Mouse (Mus musculus) liver, postnatal 0 days (tissue): Measurements from ENCODE around the gene Uqcc2.

Experiments used
- CTCF ChIP-seq: sonication (generic); IDR thresholded peaks from 2 replicates; pipeline ENCODE4 v1.5.1; 2016; ENCODE audit warnings: antibody characterized with exemption, low read depth
- EP300 ChIP-seq: IDR thresholded peaks from 2 replicates; pipeline ENCODE4 v1.6.1; 2016; ENCODE audit warnings: antibody characterized with exemption, low read depth, mild to moderate bottlenecking

DNA sequence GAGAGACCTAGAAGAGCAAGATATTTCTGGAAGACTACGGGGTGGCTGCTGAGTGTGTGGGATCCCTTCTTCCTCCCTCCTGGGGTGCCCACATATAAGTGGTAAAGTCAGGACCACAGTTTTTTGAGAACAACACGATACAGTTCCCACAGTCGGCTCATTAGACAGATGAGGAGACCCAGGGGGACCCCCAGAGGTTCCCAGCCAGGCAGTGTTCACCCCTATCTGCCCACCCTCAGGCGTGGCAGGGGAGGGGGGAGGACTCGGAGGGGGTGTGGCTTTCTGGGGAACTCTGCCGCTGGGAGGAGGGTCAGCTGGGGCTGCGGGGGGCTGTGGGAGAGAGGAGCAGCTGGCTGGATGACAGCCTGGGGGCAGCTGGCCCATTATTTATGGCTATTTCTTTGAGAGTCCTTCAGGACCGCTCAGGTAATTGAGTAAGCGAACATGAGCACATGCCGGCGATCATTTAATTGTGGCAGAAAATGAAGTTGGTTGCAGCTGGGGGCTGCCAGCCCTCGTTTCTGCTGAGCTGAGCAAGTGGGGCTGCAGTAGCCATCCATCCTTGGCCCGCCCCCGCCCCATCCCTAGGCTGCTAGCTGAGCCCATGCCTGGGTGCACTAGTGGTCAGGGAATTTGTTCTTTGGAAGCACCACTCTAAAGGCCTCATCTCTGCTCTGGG, 41.6 kb upstream of the Uqcc2 start:
- no peak for TF ChIP-seq CTCF
- no peak for TF ChIP-seq EP300
